8 mouse cellular contexts compared by ENCODE assay signal in genomic region chr5:124334392-124334791, GRCm38 (mm10). TPM values are rescaled to one million over a fixed set of nuclear protein-coding genes. Genes with fewer than 3 reads are reported as not detected.
DNase-seq lines count a peak whose midpoint lies in the region; ATAC-seq lines count a peak whose summit lies in the region.

No protein-coding gene starts in this region.

- WGBS in heart, embryonic 10.5 days: 18% methylated on average over 6 of the region's 6 CpGs
- WGBS in lung, embryonic 15.5 days: 25% methylated on average over 6 of the region's 6 CpGs

- peak overlapping the region; percentile 69 for H3K27ac ChIP-seq in heart, embryonic 10.5 days
- H3K27ac ChIP-seq in lung, embryonic 15.5 days: peak overlapping the region; percentile 69

- ATAC-seq in lung, embryonic 15.5 days (ENCODE audit: borderline replicate concordance, extremely low read depth, low FRiP score, low TSS enrichment): peak; percentile 88

- H3K4me2 ChIP-seq in lung, embryonic 15.5 days: no peak overlapping the region

- H3K4me1 ChIP-seq in heart, embryonic 10.5 days: peaks cover 46% of the 10 kb centered on the region
- H3K4me1 ChIP-seq in lung, embryonic 15.5 days: peaks cover 54% of the 10 kb centered on the region

- H3K27me3 ChIP-seq in heart, embryonic 10.5 days (ENCODE audit: insufficient read depth, poor library complexity, severe bottlenecking): no peaks in the 10 kb centered on the region
- H3K27me3 ChIP-seq in lung, embryonic 15.5 days: no peaks in the 10 kb centered on the region

- DNase-seq in cerebellum, adult 11-12 months: peak; percentile 72
- peak; percentile 55 to 56 for DNase-seq in cerebellum, postnatal 36 days
- DNase-seq in heart, embryonic 10.5 days (ENCODE audit: low spot score): peak; percentile 90
- peak; percentile 51 to 57 for DNase-seq in kidney, adult 8-10 months
- peak; percentile 72 for DNase-seq in retina, postnatal 1 day
- DNase-seq in B cell, adult 2 months: no peak
- DNase-seq in spleen, postnatal 36 days (ENCODE audit: low spot score in 2 of 2): no peak

- peaks cover 7% of the 10 kb centered on the region; the same call in 1 of the 2 replicates for H3K36me3 ChIP-seq in heart, embryonic 10.5 days
- no peaks in the 10 kb centered on the region for H3K36me3 ChIP-seq in lung, embryonic 15.5 days

- H3K4me3 ChIP-seq in heart, embryonic 10.5 days: 0 out of 2 replicates have a peak overlapping the region, but pooled peaks have one; percentile 0
- no peak overlapping the region for H3K4me3 ChIP-seq in lung, embryonic 15.5 days

- no peak overlapping the region for H3K9ac ChIP-seq in lung, embryonic 15.5 days

- no peaks in the 10 kb centered on the region for H3K9me3 ChIP-seq in heart, embryonic 10.5 days
- no peaks in the 10 kb centered on the region for H3K9me3 ChIP-seq in lung, embryonic 15.5 days

RNA-seq across cellular contexts. Expression of gene 2810006K23Rik, which starts 6.5 kb away (rescaled TPM):
- 22.1 and 22.9 TPM in 2 replicates for polyA plus RNA-seq in heart, embryonic 10.5 days (2016; fragmentation: Nextera tagmentation; extraction: Ambion mirVana)
- 19.1 and 20.8 TPM in 2 replicates for polyA plus RNA-seq in lung, embryonic 15.5 days (2015; fragmentation: Nextera tagmentation; extraction: Ambion mirVana)

RNA-seq across cellular contexts. Expression of gene Mphosph9, which starts 6.6 kb away (rescaled TPM):
- polyA plus RNA-seq in heart, embryonic 10.5 days (2016; fragmentation: Nextera tagmentation; extraction: Ambion mirVana): 15.6 and 20.5 TPM in 2 replicates
- polyA plus RNA-seq in lung, embryonic 15.5 days (2015; fragmentation: Nextera tagmentation; extraction: Ambion mirVana): 13.1 and 16.6 TPM in 2 replicates

RNA-seq across cellular contexts. Expression of gene Cdk2ap1, which starts 28.5 kb away (rescaled TPM):
- polyA plus RNA-seq in heart, embryonic 10.5 days (2016; fragmentation: Nextera tagmentation; extraction: Ambion mirVana): 34.4 and 43.7 TPM in 2 replicates
- polyA plus RNA-seq in lung, embryonic 15.5 days (2015; fragmentation: Nextera tagmentation; extraction: Ambion mirVana): 118 and 192 TPM in 2 replicates

Comparison
In these comparisons a context has a peak if more than half of its experiments do, and no peak if none do; other contexts are left out.
1. DNase-seq: peak in cerebellum, adult 11-12 months (single experiment), cerebellum, postnatal 36 days (2 of 2), heart, embryonic 10.5 days (single experiment), kidney, adult 8-10 months (2 of 2) and retina, postnatal 1 day (single experiment); none in B cell, adult 2 months (0 of 2) and spleen, postnatal 36 days (0 of 2).